Mouse (Mus musculus) small intestine, adult 2 months (tissue): ENCODE measurements at regions not wholly inside any gene's neighbourhood (a gene's known extent, or its start where the extent isn't known, plus 50 kb on each side); places are given as distances from the start of the nearest gene placed in this dataset.

ENCODE experiments used
- CTCF ChIP-seq: fragments of 200-500 bp; IDR thresholded peaks from 2 replicates; pipeline ENCODE4 v1.5.1; 2012; ENCODE audit warnings: low read depth, mild to moderate bottlenecking, control low read depth, inconsistent platforms, low read length, moderate library complexity, mixed read lengths; ENCODE audit not compliant: insufficient replicate concordance, insufficient read length; ENCODE audit errors: extremely low read depth
- POLR2A ChIP-seq: fragments of 200-500 bp; IDR thresholded peaks from 2 replicates; pipeline ENCODE4 v1.6.1; 2012; ENCODE audit warnings: low read depth, mild to moderate bottlenecking, control low read depth, inconsistent platforms, low read length, moderate library complexity

DNA sequence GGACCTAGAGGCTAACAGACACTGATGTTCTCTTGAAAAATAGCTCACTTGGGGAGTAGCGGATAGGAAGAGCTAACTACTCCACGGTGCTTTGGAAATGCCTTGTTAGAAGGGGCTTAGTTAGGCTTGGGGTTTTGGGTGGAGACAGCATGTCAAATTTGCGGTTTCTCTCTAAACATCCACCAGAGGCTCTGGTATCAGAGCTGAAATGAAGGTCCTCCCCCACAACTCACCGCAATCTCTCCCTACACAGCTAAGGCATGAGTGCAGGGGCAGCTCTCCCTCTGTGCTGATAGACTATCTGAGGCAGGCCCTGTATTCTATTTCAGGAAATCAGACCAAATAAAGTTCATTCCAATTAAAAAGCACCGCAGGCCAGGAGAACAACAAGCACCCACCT, 259.1 kb upstream of the Prok2 start:
- no peak for TF ChIP-seq POLR2A
- TF ChIP-seq CTCF, result no peak
